Mouse (Mus musculus): Measurements from ENCODE around the gene Gm45716. TPM values are rescaled to one million over a fixed set of nuclear protein-coding genes. Genes with fewer than 3 reads are reported as not detected.

The Gm45716 gene
- polyA plus RNA-seq, 1 experiment, result 0.62 TPM

DNA sequence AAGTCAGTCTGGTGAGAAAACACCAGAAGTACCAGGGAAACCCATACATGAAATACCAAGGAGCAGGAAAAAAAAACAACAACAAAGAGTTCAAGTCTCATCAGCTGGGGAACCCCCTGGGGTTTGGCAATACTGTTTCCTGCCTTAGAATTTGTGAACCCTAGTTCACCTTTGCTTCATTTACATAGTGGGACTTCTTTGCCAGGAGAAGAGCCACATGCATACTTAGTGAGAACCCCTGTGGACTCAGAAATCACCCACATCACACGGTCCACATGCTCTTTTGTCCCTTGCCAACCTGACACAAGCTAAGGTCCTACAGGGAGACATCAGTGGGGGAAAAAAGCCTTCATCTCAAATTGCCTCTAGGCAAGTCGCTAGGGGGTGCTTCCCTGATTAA is 51.2 kb downstream of the Gm45716 start:
- Histone ChIP-seq H3K27me3 (ENCODE audit: control insufficient read depth, insufficient read depth, low read length) (no peaks in the 10 kb centered on the region), H3K4me1 (ENCODE audit: control insufficient read depth, insufficient read depth, insufficient read length) (peaks cover 2% of the 10 kb centered on the region; the same call in 1 of the 2 replicates), H3K36me3 (ENCODE audit: control insufficient read depth, insufficient read depth, low read length) (no peaks in the 10 kb centered on the region), H3K4me3 (ENCODE audit: extremely low read depth, insufficient read depth, insufficient read length) (no peak overlapping the region), H3K27ac (ENCODE audit: insufficient read depth, low read length) (no peak overlapping the region)
- no peak for DNase-seq (ENCODE audit: low read depth in 1 of 2, low spot score in 2 of 2)
- TF ChIP-seq CTCF (IDR thresholded peaks at IDR 0.05; ENCODE audit: extremely low read depth, insufficient read depth, insufficient read length, insufficient replicate concordance) (no peak), POLR2A (IDR thresholded peaks at IDR 0.05; ENCODE audit: low read depth, low read length) (no peak)
- WGBS, result 65% methylated on average over 2 of the region's 2 CpGs

DNA sequence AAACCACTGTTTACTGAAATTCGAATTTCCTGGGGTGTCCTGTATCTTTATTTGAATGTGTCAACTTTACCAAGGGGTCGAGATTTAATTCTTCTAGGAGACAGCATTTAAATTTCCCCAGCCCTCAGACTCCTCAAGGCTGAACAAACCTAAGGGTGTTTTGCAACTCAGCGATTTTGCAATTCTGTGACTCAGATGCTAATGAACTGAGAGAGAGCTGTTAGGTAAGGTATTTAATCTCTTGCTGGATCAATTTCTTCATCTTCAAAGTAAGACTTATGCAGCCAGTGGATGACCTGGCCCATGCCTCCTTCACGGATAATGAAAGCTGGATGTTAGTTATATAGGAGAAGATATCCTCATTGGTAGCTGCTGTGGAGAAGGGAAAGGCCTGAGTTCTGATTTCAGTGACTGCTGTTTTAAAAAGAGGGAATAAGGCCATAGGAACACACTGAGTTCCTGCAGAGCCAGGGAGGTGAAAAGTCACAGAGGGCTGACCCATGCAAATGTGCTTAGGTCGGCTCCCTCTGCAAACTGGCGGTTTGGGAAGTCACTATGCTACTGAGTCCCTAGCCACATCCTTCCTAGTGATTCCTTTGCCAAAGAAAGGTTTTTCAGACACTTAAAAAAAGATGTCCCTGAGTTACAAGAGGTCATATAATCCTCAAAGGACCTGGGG is 53.3 kb downstream of the Gm45716 start:
- WGBS, result 50% methylated on average over 6 of the region's 6 CpGs
- peaks cover 9% of the 10 kb centered on the region; the same call in 1 of the 2 replicates for H3K4me1 ChIP-seq (ENCODE audit: control insufficient read depth, insufficient read depth, insufficient read length)
- no peaks in the 10 kb centered on the region for H3K27me3 ChIP-seq (ENCODE audit: control insufficient read depth, insufficient read depth, low read length)
- no peaks in the 10 kb centered on the region for H3K36me3 ChIP-seq (ENCODE audit: control insufficient read depth, insufficient read depth, low read length)
- DNase-seq (ENCODE audit: low read depth in 1 of 2, low spot score in 2 of 2), result no peak
- TF ChIP-seq POLR2A (IDR thresholded peaks at IDR 0.05; ENCODE audit: low read depth, low read length) (no peak), CTCF (IDR thresholded peaks at IDR 0.05; ENCODE audit: extremely low read depth, insufficient read depth, insufficient read length, insufficient replicate concordance) (no peak)
- no peak overlapping the region for H3K27ac ChIP-seq (ENCODE audit: insufficient read depth, low read length)
- no peak overlapping the region for H3K4me3 ChIP-seq (ENCODE audit: extremely low read depth, insufficient read depth, insufficient read length)

DNA sequence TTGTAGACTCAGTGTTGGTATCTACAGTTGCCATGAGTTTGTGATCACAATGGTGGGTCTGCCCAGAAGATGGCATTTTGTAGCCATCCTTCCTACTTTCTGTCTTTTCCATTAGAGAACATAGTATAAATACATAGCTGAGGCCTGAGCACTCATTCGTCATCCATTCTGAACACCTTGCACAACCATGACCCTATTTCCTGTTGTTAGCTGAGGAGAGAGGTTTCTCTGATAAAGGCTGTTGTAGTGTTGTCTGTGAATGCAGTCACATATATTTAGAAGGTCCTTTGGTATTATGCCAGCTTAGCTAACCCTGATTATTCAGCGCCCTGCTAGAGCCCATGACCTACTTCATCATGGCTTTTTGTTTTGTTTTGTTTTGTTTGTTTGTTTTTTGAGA is 54.4 kb downstream of the Gm45716 start:
- TF ChIP-seq CTCF (IDR thresholded peaks at IDR 0.05; ENCODE audit: extremely low read depth, insufficient read depth, insufficient read length, insufficient replicate concordance) (no peak), POLR2A (IDR thresholded peaks at IDR 0.05; ENCODE audit: low read depth, low read length) (no peak)
- WGBS, result 57% methylated on average over 2 of the region's 2 CpGs
- no peaks in the 10 kb centered on the region for H3K27me3 ChIP-seq (ENCODE audit: control insufficient read depth, insufficient read depth, low read length)
- H3K36me3 ChIP-seq (ENCODE audit: control insufficient read depth, insufficient read depth, low read length), result no peaks in the 10 kb centered on the region
- no peak overlapping the region for H3K4me3 ChIP-seq (ENCODE audit: extremely low read depth, insufficient read depth, insufficient read length)
- H3K27ac ChIP-seq (ENCODE audit: insufficient read depth, low read length), result no peak overlapping the region
- DNase-seq (ENCODE audit: low read depth in 1 of 2, low spot score in 2 of 2), result no peak
- H3K4me1 ChIP-seq (ENCODE audit: control insufficient read depth, insufficient read depth, insufficient read length), result peaks cover 9% of the 10 kb centered on the region; the same call in 1 of the 2 replicates

DNA sequence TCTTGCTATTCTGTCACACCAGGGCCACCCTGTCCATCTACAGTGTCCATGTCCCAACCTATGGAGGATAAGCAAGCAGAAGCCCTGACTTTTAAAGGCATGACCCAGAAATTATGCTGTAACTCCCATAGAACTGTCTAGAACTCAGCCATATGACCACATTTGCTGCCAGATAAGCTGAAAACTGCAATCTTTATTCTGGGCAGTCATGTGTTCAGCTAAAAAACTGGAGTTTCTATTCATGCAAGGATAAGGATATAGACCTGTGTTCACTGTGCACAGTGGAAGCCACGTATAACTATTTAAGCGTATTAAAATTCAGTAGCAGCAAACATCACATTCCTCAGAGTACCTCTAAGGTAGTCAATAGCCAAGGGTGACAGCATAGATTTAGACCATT is 55.8 kb downstream of the Gm45716 start:
- no peak overlapping the region for H3K27ac ChIP-seq (ENCODE audit: insufficient read depth, low read length)
- H3K4me1 ChIP-seq (ENCODE audit: control insufficient read depth, insufficient read depth, insufficient read length), result peaks cover 8% of the 10 kb centered on the region; the same call in 1 of the 2 replicates
- WGBS, result 92% methylated on average over 2 of the region's 2 CpGs
- no peak for TF ChIP-seq CTCF (IDR thresholded peaks at IDR 0.05; ENCODE audit: extremely low read depth, insufficient read depth, insufficient read length, insufficient replicate concordance)
- TF ChIP-seq POLR2A (IDR thresholded peaks at IDR 0.05; ENCODE audit: low read depth, low read length), result no peak
- DNase-seq (ENCODE audit: low read depth in 1 of 2, low spot score in 2 of 2), result no peak
- H3K36me3 ChIP-seq (ENCODE audit: control insufficient read depth, insufficient read depth, low read length), result no peaks in the 10 kb centered on the region
- no peaks in the 10 kb centered on the region for H3K27me3 ChIP-seq (ENCODE audit: control insufficient read depth, insufficient read depth, low read length)
- H3K4me3 ChIP-seq (ENCODE audit: extremely low read depth, insufficient read depth, insufficient read length), result no peak overlapping the region

DNA sequence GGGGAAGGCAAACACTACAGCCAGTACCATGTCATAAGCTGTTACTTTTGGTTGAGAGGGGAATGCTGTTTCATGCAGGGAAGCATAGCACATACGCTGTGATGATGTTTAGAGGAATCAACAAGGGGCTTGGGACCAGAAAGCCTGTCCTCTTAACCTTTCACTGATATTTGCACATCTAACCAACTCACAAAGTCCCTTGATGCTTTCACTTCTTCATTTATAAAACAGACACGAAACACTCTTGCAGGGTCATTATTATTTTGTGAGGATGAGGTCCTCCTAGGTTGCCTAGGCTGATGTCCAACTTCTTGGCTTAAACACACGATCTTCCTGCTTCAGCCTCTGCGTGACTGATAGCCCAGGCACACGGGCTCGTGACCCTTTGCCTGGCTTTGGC is 58.1 kb downstream of the Gm45716 start:
- Histone ChIP-seq H3K27me3 (ENCODE audit: control insufficient read depth, insufficient read depth, low read length) (no peaks in the 10 kb centered on the region), H3K4me3 (ENCODE audit: extremely low read depth, insufficient read depth, insufficient read length) (no peak overlapping the region), H3K4me1 (ENCODE audit: control insufficient read depth, insufficient read depth, insufficient read length) (peaks cover 14% of the 10 kb centered on the region; the same call in 1 of the 2 replicates), H3K27ac (ENCODE audit: insufficient read depth, low read length) (peak overlapping the region; percentile 77), H3K36me3 (ENCODE audit: control insufficient read depth, insufficient read depth, low read length) (no peaks in the 10 kb centered on the region)
- WGBS, result 63% methylated on average over 6 of the region's 6 CpGs
- no peak for DNase-seq (ENCODE audit: low read depth in 1 of 2, low spot score in 2 of 2)
- no peak for TF ChIP-seq POLR2A (IDR thresholded peaks at IDR 0.05; ENCODE audit: low read depth, low read length)
- no peak for TF ChIP-seq CTCF (IDR thresholded peaks at IDR 0.05; ENCODE audit: extremely low read depth, insufficient read depth, insufficient read length, insufficient replicate concordance)

DNA sequence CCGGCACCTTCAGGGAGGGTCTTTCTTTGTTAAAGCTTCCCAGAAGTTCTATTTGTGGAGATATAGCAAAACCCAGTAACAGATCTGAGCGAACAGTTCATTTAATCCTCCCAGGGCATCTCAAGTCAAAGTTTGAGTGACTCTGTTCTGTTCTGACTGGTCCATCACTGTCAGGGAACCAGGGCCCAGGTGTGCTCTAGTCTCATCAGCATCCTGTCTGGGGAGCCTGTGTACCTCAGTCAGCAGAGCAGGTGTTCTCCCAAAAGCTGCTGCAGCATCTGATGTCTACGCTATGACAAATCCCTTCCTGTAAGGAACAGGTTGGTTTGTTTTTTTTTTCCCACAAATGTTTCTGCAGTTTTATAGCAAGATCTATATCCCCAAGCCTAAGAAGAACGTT is 59.2 kb downstream of the Gm45716 start:
- Histone ChIP-seq H3K4me1 (ENCODE audit: control insufficient read depth, insufficient read depth, insufficient read length) (peaks cover 17% of the 10 kb centered on the region), H3K36me3 (ENCODE audit: control insufficient read depth, insufficient read depth, low read length) (no peaks in the 10 kb centered on the region), H3K27me3 (ENCODE audit: control insufficient read depth, insufficient read depth, low read length) (no peaks in the 10 kb centered on the region), H3K4me3 (ENCODE audit: extremely low read depth, insufficient read depth, insufficient read length) (no peak overlapping the region), H3K27ac (ENCODE audit: insufficient read depth, low read length) (no peak overlapping the region)
- TF ChIP-seq CTCF (IDR thresholded peaks at IDR 0.05; ENCODE audit: extremely low read depth, insufficient read depth, insufficient read length, insufficient replicate concordance) (no peak), POLR2A (IDR thresholded peaks at IDR 0.05; ENCODE audit: low read depth, low read length) (no peak)
- no peak for DNase-seq (ENCODE audit: low read depth in 1 of 2, low spot score in 2 of 2)
- WGBS, result 84% methylated on average over 4 of the region's 4 CpGs

DNA sequence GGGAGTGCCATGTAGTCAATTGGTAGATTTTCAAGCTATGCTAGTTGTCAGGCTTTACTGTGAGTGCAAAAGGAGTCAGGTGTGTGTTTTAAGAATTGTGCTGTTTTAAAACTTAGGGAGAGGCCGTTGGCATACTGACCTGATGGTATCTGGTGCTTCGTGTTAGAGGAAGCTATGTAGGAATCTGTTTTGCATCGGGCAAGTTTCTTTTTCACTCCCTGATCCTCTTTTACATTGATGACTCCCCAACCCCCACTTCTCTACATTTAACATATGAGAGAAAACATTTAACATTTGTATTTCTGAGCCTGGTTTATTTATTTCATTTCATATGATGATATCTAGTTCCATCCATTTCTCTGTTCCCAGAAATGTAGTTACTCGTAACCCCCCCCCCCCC is 60.3 kb downstream of the Gm45716 start:
- Histone ChIP-seq H3K27ac (ENCODE audit: insufficient read depth, low read length) (peak overlapping the region; percentile 17; the same call in 1 of the 2 replicates), H3K36me3 (ENCODE audit: control insufficient read depth, insufficient read depth, low read length) (no peaks in the 10 kb centered on the region), H3K27me3 (ENCODE audit: control insufficient read depth, insufficient read depth, low read length) (no peaks in the 10 kb centered on the region), H3K4me3 (ENCODE audit: extremely low read depth, insufficient read depth, insufficient read length) (no peak overlapping the region), H3K4me1 (ENCODE audit: control insufficient read depth, insufficient read depth, insufficient read length) (peaks cover 17% of the 10 kb centered on the region)
- no peak for DNase-seq (ENCODE audit: low read depth in 1 of 2, low spot score in 2 of 2)
- WGBS, result 38% methylated on average over 4 of the region's 4 CpGs
- TF ChIP-seq POLR2A (IDR thresholded peaks at IDR 0.05; ENCODE audit: low read depth, low read length), result no peak
- no peak for TF ChIP-seq CTCF (IDR thresholded peaks at IDR 0.05; ENCODE audit: extremely low read depth, insufficient read depth, insufficient read length, insufficient replicate concordance)

Measured in spleen, adult 2 months (tissue).